Mouse (Mus musculus) urinary bladder, postnatal 14 days (tissue): ENCODE data around the gene Hba-a2.

Experiments used
- DNase-seq: peaks from one replicate; pipeline ENCODE4 v3.0.0; 2021; ENCODE audit warnings: low spot score

Hba-a2 gene

GRCm38 (mm10) chr11:32320507-32321195 is 24.4 kb downstream of the Hba-a2 start:
- no peak for DNase-seq

- peak; percentile 66 for DNase-seq
Measured at GRCm38 (mm10) chr11:32321196-32321565, 24.9 kb downstream of the Hba-a2 start.

- peak; percentile 88 for DNase-seq
Measured at GRCm38 (mm10) chr11:32324609-32325008, 28.3 kb downstream of the Hba-a2 start.

GRCm38 (mm10) chr11:32331075-32331474 is 34.8 kb downstream of the Hba-a2 start:
- no peak for DNase-seq

- no peak for DNase-seq
Measured at GRCm38 (mm10) chr11:32331861-32332260, 35.6 kb downstream of the Hba-a2 start.

GRCm38 (mm10) chr11:32333235-32333634 is 36.9 kb downstream of the Hba-a2 start:
- no peak for DNase-seq

- peak; percentile 64 for DNase-seq
Measured at GRCm38 (mm10) chr11:32336435-32336907, 40.2 kb downstream of the Hba-a2 start.

- DNase-seq: no peak
Measured at GRCm38 (mm10) chr11:32339131-32339531, 42.8 kb downstream of the Hba-a2 start.

- DNase-seq: peak; percentile 56
Measured at GRCm38 (mm10) chr11:32340476-32341473, 44.5 kb downstream of the Hba-a2 start.

- peak; percentile 50 for DNase-seq
Measured at GRCm38 (mm10) chr11:32342770-32343191, 46.5 kb downstream of the Hba-a2 start.

- DNase-seq: no peak
Measured at GRCm38 (mm10) chr11:32343350-32343749, 47.1 kb downstream of the Hba-a2 start.

GRCm38 (mm10) chr11:32345504-32346297 is 49.4 kb downstream of the Hba-a2 start:
- DNase-seq: no peak
